Mouse (Mus musculus): ENCODE measurements at regions not wholly inside any gene's neighbourhood (a gene's known extent, or its start where the extent isn't known, plus 50 kb on each side); places are given as distances from the start of the nearest gene placed in this dataset.

DNA sequence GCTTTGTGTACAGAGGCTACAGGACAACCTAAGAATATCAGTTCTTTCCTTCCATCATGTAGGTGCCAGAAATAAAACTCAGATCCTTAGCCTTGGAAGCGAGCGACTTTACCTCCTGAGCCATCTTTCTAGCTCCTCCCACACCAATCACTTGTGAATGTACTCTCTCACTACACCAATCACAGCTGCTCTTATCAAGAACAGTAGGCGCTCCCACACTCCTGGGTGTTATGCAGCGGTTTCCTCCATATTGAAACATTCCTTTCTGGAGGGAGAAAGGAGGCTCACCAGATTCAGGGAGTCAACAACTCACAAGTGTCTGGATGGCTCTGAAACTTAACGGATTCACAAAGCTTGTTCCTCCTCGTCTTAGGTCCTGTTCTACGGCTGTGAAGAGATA is 168.1 kb upstream of the Arid2 start:
- DNase-seq (ENCODE audit: extremely low read depth, low read depth): no peak

DNA sequence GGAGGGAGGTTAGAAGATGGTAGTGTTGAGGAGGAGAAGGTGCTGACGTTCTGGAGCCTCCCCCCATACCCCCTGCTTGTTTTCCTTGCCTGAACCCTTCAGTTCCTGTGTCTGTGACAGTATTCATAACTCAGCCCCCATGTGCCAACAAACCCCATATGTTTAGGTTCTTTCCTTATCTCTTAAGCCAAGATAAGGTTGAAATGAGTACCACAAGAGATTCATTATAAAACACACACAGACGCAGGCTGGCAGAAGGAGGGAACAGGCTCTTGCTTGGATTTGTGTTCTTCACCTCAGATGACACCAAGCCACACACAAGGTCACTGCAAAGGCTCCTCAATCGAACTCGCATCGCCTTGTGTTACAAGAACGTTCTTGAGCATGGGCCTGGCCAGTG is 162.9 kb upstream of the Arid2 start:
- no peak for DNase-seq (ENCODE audit: extremely low read depth, low read depth)

DNA sequence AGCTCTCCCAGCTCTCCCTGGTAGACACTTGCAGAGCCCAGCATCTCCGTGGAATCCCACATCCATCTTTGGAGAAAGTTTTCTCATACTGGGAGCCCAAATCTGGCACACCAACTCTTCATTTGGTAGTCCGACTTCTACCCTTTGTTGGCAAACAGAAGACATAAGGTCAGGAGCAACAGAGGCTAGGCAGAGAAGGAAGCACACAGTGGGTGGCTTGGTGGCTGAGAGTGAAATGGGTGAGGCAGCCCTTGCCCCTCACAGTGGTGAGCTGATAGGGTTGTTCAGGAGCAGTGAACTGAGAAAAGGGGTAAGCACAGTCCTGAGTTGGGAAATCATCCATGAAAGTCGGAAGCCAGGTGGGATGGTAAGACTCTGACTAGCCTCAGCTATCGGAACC is 157.6 kb upstream of the Arid2 start:
- DNase-seq (ENCODE audit: extremely low read depth, low read depth): no peak

DNA sequence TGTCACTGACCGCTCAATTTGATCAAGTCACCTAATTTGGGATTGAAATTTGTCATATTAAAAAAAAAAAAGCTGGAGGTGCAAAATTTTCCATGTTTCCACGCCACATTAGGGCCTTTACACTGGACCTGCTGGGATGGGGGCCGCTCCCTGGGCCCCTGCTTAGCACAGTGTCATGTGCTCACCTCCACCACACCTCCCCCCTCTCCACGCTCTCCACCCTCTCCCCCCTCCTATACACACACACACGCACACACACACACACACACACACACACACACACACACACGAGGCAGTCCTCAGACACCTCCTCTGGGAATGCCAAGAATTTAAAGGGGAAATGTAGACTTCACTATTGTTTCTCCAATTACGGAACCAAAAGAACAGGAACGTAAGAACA is 156.8 kb upstream of the Arid2 start:
- DNase-seq (ENCODE audit: extremely low read depth, low read depth): no peak

- no peak for DNase-seq (ENCODE audit: extremely low read depth, low read depth)
These were observed 155.7 kb upstream of the Arid2 start for GRCm38 (mm10) chr15:96131582-96132091.

- DNase-seq (ENCODE audit: extremely low read depth, low read depth): no peak
These were observed 154.7 kb upstream of the Arid2 start for GRCm38 (mm10) chr15:96132636-96133035.

DNA sequence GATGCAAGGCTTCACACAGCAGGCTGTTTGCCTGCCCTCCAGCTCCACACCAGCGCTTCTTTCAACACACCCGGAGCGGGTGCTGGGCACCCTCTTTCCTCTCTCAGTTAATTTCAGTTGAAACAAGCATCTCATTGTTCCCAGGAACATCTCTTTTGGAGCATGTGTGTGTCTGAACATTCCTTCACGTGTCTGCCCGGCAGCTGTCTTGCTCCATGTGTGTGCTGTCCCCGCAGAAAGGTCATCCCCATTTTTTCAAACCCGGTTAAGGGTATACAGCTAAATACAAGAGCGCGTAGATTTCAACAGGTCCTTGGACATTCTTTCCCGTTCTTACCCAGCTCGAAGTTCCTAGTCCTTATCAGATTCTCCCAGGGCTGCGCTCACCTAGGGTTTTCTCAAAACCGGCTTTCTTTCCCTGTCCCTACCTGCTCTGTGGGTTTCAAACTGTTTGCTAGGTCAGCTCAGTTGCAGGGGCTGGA is 152.0 kb upstream of the Arid2 start:
- no peak for DNase-seq (ENCODE audit: extremely low read depth, low read depth)

- no peak for DNase-seq (ENCODE audit: extremely low read depth, low read depth)
These were observed 151.5 kb upstream of the Arid2 start for GRCm38 (mm10) chr15:96135816-96136215.

GRCm38 (mm10) chr15:96137534-96137933 is 149.8 kb upstream of the Arid2 start:
- DNase-seq (ENCODE audit: extremely low read depth, low read depth): no peak

DNA sequence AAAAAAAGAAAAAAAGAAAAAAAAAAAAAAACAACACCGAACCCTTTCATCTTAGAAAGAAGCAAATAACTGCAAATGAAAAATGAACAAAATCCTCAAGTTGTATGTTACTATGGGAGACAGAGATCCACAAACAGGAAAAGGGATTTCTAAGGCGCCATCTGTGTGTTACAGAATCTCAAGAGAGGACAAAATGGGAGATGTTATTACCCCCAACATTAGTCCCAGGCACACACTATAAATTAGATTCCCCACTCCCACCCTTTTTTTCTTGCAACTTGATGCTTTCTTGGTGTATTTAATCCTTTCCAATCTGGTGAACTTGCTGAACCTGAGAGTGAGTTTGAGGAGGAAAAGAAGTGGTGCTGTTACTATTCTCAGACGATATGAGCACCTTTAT is 149.4 kb upstream of the Arid2 start:
- DNase-seq (ENCODE audit: extremely low read depth, low read depth): no peak

GRCm38 (mm10) chr15:96153489-96153888 is 133.8 kb upstream of the Arid2 start:
- DNase-seq (ENCODE audit: extremely low read depth, low read depth): no peak

GRCm38 (mm10) chr15:96158321-96158720 is 129.0 kb upstream of the Arid2 start:
- no peak for DNase-seq (ENCODE audit: extremely low read depth, low read depth)

DNA sequence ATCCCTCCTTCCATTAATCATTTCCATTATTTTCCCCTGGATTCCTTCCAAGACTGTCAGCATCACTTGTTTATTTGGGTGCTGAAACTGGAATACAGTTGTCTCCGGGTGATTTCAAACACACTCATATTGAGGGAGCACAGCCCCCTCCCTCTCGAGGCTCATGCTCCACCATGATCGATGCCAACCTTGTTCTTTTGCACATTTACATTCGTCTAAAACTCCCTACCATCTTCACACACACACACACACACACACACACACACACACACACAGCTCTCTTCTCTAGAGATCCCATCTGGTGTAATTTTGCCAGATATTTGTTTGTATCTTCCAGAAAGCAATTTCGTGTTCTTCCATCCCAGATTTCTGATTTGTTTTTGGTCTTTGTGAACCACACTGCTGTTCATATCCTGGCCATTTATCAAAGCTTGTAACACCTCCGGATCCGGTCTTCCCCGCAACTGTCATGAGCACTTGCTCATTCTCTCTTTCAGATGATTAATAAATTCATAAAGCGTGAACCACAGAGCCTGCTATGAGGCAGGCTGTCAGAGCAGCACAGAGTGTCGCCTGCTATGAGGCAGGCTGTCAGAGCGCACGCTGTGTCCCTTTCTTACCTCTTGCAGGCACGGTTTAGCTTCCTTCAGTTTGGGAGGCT is 122.4 kb upstream of the Arid2 start:
- no peak for DNase-seq (ENCODE audit: extremely low read depth, low read depth)

DNA sequence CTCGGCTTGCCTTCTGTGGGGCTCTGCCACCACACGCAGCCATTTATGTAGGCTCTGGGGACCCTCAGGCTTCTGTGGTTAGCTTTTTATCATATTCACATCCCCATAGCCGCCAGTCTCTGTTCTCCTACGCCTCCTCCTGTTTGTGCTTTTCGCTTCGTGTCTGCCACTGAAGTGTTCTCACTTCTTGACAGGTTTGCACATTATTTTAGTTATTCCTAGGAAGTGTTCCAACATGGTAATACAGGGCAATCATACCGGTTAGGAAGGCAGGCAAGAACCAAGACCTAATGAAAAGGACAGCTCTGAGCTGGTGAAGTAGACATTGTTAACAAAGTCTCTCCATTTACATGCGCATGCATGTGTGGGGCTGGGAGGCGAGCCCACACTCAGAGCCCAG is 120.1 kb upstream of the Arid2 start:
- no peak for DNase-seq (ENCODE audit: extremely low read depth, low read depth)

DNA sequence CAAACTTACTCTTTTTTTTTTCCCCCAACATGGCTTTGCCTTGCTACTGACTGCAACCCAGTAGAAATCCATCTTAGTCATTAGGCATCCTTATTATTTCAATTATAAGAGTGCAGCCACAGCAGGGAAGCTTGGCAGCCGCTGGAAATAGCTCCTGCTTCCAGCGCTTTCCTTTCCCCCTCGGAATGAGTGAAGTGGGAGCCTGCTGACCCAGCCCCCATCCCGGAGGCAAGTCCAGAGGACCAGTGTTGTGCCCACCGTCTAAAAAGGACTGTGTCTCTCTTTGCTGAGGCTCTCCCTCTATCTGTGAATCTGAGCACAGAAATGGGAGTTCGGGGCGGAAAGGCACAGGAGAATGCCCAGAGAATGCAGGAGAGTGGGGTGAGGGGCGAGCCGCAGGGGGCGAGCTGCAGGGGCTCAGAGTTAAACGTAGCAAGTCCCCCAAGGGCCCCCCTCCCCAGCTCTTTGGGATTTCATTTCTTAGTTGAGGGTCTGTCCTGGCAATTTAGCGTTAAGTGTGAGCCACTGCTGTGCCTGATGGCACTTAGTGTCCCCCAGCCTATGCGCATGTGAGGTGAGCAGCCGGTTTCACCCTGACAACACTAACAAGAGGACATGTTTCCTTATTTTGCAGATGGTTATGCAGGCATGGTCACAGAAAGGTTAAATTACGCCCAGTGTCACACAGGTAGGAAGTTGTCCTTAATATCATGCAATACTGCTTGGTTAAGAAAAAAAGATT is 117.4 kb upstream of the Arid2 start:
- DNase-seq (ENCODE audit: extremely low read depth, low read depth): no peak

DNA sequence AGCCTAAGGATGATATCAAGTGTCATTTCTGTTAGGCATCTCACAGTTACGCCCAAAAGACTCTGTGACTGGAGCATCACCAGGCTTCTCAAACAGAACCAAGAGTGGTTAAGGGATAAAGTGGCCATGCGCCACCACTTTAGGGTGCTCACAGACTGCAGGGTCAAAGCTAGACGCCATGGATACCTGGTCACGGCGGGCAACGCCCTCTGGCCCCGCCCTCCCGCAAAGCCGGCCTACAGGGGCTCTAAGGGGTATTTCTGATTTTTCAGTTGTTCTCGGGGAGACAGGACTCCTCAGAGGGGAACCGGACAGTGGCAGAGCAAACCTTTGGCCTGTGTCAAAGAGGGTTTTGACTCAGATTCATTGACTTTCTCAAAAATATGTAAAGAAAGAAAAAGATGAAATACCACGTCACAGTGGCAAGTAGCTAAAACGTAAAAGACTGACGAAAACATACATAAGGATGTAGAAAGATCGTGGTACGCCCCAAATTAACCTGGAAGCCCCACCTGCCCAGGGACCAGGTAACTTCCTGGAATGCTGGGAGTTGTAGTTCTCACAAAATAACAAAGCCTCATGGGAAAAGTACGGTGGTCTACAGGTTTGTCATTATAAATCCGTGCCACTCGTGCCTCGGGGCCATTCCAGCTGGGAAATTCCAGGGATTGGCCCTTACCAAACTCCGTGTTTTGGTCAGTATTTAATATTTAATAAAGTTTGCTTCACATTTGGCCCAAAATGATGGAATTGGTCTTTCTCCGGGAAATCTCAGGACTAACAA is 116.1 kb upstream of the Arid2 start:
- DNase-seq (ENCODE audit: extremely low read depth, low read depth): no peak

DNA sequence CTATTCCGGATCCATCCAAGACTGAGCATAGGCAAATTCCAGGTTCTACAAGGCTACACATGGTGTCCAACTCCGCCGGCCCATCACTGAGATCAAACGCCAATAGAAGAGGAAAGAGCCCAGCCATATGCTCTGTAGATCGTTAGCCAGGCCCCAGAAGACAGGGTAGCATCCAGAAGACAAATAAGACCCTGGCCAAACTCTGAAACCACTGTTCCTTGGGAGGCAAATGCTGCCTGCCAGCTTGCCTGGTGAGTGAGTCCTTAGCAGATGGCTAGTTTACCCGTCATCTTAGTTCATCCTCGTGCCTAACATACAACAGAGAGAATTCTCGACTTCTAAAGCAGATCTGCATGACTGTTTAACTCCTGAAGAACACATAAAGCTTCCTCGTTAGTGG is 109.4 kb upstream of the Arid2 start:
- DNase-seq (ENCODE audit: extremely low read depth, low read depth): no peak

DNA sequence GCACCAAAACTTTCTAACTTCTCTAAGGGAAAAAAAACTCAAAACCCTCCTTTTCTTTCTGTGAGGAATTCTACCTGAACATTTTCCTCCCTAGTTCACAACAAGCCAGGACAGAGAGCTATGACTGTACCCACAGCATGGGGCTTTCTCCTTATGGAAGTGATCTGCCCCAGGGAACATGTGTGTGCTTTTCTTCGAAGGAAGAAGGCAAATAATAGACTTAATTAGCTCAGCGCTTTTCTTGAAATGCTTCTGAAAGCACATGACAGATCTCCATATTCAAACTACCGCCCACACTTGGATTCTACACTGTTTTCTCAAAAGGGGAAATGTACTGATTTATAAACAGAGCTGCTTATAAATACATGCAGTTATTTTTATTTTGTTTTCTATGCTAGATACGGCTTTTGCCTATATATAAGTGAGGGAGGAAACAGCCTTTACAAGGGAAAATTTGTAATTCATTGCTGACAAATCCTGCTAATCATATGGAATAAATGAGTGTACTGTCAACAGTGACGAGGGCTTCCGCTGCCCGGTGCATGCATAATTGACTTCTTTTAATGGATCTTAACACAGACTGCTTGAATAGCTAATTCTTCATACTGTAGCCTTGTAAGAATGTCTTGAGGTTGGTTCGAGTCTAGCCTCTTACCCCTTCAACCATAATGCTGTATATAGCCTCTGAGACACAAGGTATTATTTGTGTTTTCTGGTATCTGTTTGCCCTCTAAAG is 108.8 kb upstream of the Arid2 start:
- no peak for DNase-seq (ENCODE audit: extremely low read depth, low read depth)

GRCm38 (mm10) chr15:96179511-96179910 is 107.8 kb upstream of the Arid2 start:
- peak; percentile 43 for DNase-seq (ENCODE audit: extremely low read depth, low read depth)

DNA sequence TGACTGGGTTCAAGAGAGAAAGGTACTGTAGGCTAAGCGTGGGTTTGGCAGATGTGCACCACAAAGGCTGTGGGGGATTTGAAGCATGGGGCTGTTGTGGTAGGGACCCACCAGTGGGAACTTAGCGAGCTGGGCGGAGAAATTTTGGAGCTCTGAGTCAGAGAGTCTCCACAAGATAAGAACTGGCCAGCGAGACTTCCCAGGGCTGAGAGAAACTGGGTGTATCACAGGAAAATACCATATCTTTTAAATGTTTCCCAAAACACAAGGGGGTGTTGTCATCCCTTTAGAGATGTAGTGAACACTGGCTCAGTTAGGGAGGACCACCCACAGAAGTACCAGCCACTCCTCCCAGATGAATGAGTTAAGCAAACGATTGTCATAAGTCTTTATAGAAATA is 107.3 kb upstream of the Arid2 start:
- DNase-seq (ENCODE audit: extremely low read depth, low read depth): peak; percentile 33

DNA sequence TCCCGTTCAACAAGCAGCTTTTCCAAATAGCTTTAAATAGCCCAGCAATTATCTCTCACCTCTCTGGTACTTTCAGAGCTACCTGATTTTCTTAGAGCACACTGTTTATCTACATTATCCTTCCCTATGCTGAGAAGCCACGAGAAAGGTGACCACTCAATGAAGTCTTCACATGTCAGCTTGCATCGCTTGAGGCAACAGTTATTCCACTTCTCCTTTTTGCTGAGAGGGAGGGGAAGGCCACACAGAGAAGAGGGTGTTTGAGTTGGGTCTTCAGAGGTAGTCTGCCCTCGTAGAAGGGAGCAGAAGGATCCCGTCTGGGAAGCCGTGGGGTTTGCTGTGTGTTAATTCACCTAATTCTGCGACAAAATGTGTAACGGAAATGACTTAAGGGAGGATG is 106.3 kb upstream of the Arid2 start:
- DNase-seq (ENCODE audit: extremely low read depth, low read depth): peak; percentile 60
